Mouse (Mus musculus) CH12.LX (cell line): Measurements from ENCODE around the gene Fxyd3. TPM values are rescaled to one million over a fixed set of nuclear protein-coding genes. Genes with fewer than 3 reads are reported as not detected.

Experiments
- DNase-seq: peaks from one replicate; pipeline ENCODE4 v3.0.0-alpha.2; 2013; ENCODE audit errors: extremely low read depth
- H3K27ac ChIP-seq: 2 replicates; pipeline ENCODE4 v1.5.1; 2012; ENCODE audit warnings: low read depth, mild to moderate bottlenecking, control low read depth, moderate library complexity; ENCODE audit not compliant: insufficient read depth
- H3K27me3 ChIP-seq: replicated peaks from 2 replicates; pipeline ENCODE3; 2012; ENCODE audit warnings: inconsistent platforms
- H3K36me3 ChIP-seq, 2 experiments: replicated peaks in 1 of 2; 2 replicates each; pipeline versions ENCODE3 to v1.6.1; 2012; ENCODE audit warnings: inconsistent platforms in 1 of 2, low read length in 1 of 2, mild to moderate bottlenecking in 1 of 2, mixed read lengths in 1 of 2, moderate library complexity in 1 of 2; ENCODE audit not compliant: control insufficient read depth in 1 of 2, insufficient read depth in 1 of 2
- H3K4me1 ChIP-seq, 2 experiments: 2 replicates each; pipeline ENCODE4 v1.6.1; 2012; ENCODE audit warnings: inconsistent platforms in 1 of 2, moderate library complexity in 1 of 2; ENCODE audit not compliant: insufficient read depth in 2 of 2, control insufficient read depth in 1 of 2
- H3K4me2 ChIP-seq: 2 replicates; pipeline ENCODE4 v1.6.1; 2012; ENCODE audit warnings: low read depth, mild to moderate bottlenecking, control low read depth; ENCODE audit not compliant: poor library complexity, insufficient read depth, severe bottlenecking
- H3K4me3 ChIP-seq, 3 experiments: fragments of 150-350 bp in 1 of 3; sonication (generic) in 1 of 3; replicated peaks in 1 of 3; 2 replicates each; pipeline versions ENCODE3 to v1.5.1; 2011 to 2012; ENCODE audit warnings: low read depth in 2 of 3, low read length in 2 of 3, mild to moderate bottlenecking in 2 of 3, moderate library complexity in 2 of 3, control low read depth in 1 of 3, improper control_type of control experiment in 1 of 3, inconsistent platforms in 1 of 3, mixed read lengths in 1 of 3; ENCODE audit not compliant: poor library complexity in 1 of 3
- H3K79me2 ChIP-seq: replicated peaks from 2 replicates; pipeline ENCODE4 v1.6.1; 2012; ENCODE audit warnings: mild to moderate bottlenecking, moderate library complexity; ENCODE audit not compliant: control insufficient read depth, poor library complexity, insufficient read depth, severe bottlenecking; ENCODE audit errors: extremely low read depth
- H3K9ac ChIP-seq: 2 replicates; pipeline ENCODE4 v1.6.1; 2012; ENCODE audit warnings: low read depth, mild to moderate bottlenecking, control low read depth, moderate library complexity; ENCODE audit not compliant: insufficient read depth
- H3K9me3 ChIP-seq: replicated peaks from 2 replicates; pipeline ENCODE3; 2012; ENCODE audit warnings: low read length, inconsistent platforms, mixed read lengths
- CHD2 ChIP-seq: IDR thresholded peaks from 2 replicates; pipeline ENCODE4 v1.6.1; 2011; ENCODE audit warnings: low read length, improper control_type of control experiment
- CTCF ChIP-seq, 2 experiments: IDR thresholded peaks in 1 of 2; conservative IDR thresholded peaks in 1 of 2; 2 replicates each; pipeline ENCODE4 v1.5.1; 2011 to 2012; ENCODE audit warnings: low read depth in 2 of 2, low read length in 2 of 2, improper control_type of control experiment in 1 of 2, inconsistent platforms in 1 of 2, mild to moderate bottlenecking in 1 of 2, moderate library complexity in 1 of 2
- E2F4 ChIP-seq: IDR thresholded peaks from 2 replicates; pipeline ENCODE4 v1.6.1; 2011; ENCODE audit warnings: low read depth, low read length, improper control_type of control experiment; ENCODE audit not compliant: insufficient replicate concordance
- EP300 ChIP-seq: IDR thresholded peaks from 2 replicates; pipeline ENCODE4 v1.6.1; 2011; ENCODE audit warnings: low read length, improper control_type of control experiment
- ETS1 ChIP-seq: conservative IDR thresholded peaks from 2 replicates; pipeline ENCODE4 v1.6.1; 2012; ENCODE audit warnings: low read depth, mild to moderate bottlenecking, inconsistent platforms, low read length, improper control_type of control experiment, moderate library complexity
- GABPA ChIP-seq: IDR thresholded peaks from 2 replicates; pipeline ENCODE4 v1.6.1; 2012; ENCODE audit warnings: low read depth, low read length, improper control_type of control experiment, inconsistent platforms; ENCODE audit not compliant: insufficient replicate concordance
- HCFC1 ChIP-seq: IDR thresholded peaks from 2 replicates; pipeline ENCODE4 v1.6.1; 2012; ENCODE audit warnings: low read depth, mild to moderate bottlenecking, inconsistent platforms, low read length, improper control_type of control experiment
- MAFK ChIP-seq: IDR thresholded peaks from 2 replicates; pipeline ENCODE4 v1.6.1; 2011; ENCODE audit warnings: low read length, improper control_type of control experiment; ENCODE audit not compliant: insufficient replicate concordance
- MAZ ChIP-seq: IDR thresholded peaks from 2 replicates; pipeline ENCODE4 v1.6.1; 2012; ENCODE audit warnings: low read depth, mild to moderate bottlenecking, inconsistent platforms, low read length, improper control_type of control experiment, moderate library complexity
- NELFE ChIP-seq: IDR thresholded peaks from 2 replicates; pipeline ENCODE4 v1.6.1; 2011; ENCODE audit warnings: low read depth, low read length, improper control_type of control experiment
- NRF1 ChIP-seq: IDR thresholded peaks from 2 replicates; pipeline ENCODE4 v1.6.1; 2014; ENCODE audit warnings: low read depth, mild to moderate bottlenecking, inconsistent platforms, low read length, improper control_type of control experiment, moderate library complexity
- PAX5 ChIP-seq: IDR thresholded peaks from 2 replicates; pipeline ENCODE4 v1.6.1; 2012; ENCODE audit warnings: low read length, inconsistent platforms, mixed read lengths
- POLR2A ChIP-seq: IDR thresholded peaks from 2 replicates; pipeline ENCODE4 v1.6.1; 2011; ENCODE audit warnings: low read depth, mild to moderate bottlenecking, improper control_type of control experiment, low read length
- RCOR1 ChIP-seq: conservative IDR thresholded peaks from 2 replicates; pipeline ENCODE4 v1.6.1; 2012; ENCODE audit warnings: low read depth, mild to moderate bottlenecking, inconsistent platforms, low read length, improper control_type of control experiment
- SMC3 ChIP-seq: IDR thresholded peaks from 2 replicates; pipeline ENCODE4 v1.6.1; 2011; ENCODE audit warnings: low read depth, low read length, improper control_type of control experiment
- UBTF ChIP-seq: IDR thresholded peaks from 2 replicates; pipeline ENCODE4 v1.6.1; 2012; ENCODE audit warnings: low read depth, mild to moderate bottlenecking, inconsistent platforms, low read length, improper control_type of control experiment, moderate library complexity
- USF1 ChIP-seq: IDR thresholded peaks from 2 replicates; pipeline ENCODE4 v1.6.1; 2014; ENCODE audit warnings: low read depth, mild to moderate bottlenecking, inconsistent platforms, low read length, improper control_type of control experiment
- USF2 ChIP-seq: conservative IDR thresholded peaks from 2 replicates; pipeline ENCODE4 v1.6.1; 2011; ENCODE audit warnings: low read depth, low read length, improper control_type of control experiment
- ZC3H11A ChIP-seq: IDR thresholded peaks from 2 replicates; pipeline ENCODE4 v1.6.1; 2012; ENCODE audit warnings: low read depth, mild to moderate bottlenecking, inconsistent platforms, low read length, improper control_type of control experiment
- ZKSCAN1 ChIP-seq: IDR thresholded peaks from 2 replicates; pipeline ENCODE4 v1.6.1; 2012; ENCODE audit warnings: low read depth, inconsistent platforms, low read length, improper control_type of control experiment, borderline replicate concordance
- ZMIZ1 ChIP-seq: IDR thresholded peaks from 2 replicates; pipeline ENCODE4 v1.6.1; 2012; ENCODE audit warnings: low read depth, mild to moderate bottlenecking, inconsistent platforms, low read length, improper control_type of control experiment
- ZNF384 ChIP-seq: IDR thresholded peaks from 2 replicates; pipeline ENCODE4 v1.6.1; 2012; ENCODE audit warnings: low read depth, low read length, improper control_type of control experiment, inconsistent platforms
- dilution Hi-C: fragments of 300-500 bp; cut with MboI; formaldehyde crosslinking; loops from 2 replicates; pipeline ENCODE4 v1.14.3; 2020; ENCODE audit warnings: low sequenced_read_pairs; ENCODE audit not compliant: extremely low pct_unique_long_range_greater_than_20kb, extremely low pct_ligation_motif_present
- in situ Hi-C: fragments of 300-500 bp; cut with MboI; formaldehyde crosslinking; loops from 3 replicates; pipeline ENCODE4 v1.14.3; 2019; ENCODE audit warnings: low sequenced_read_pairs, low pct_ligation_motif_present, low pct_unique_long_range_greater_than_20kb, mixed read lengths
- polyA plus RNA-seq: library from polyadenylated mRNA; unstranded; fragments of >175 nt; gene quantifications from 2 replicates; pipeline ENCODE4 v1.2.1, GENCODE M21; 2012; ENCODE audit warnings: low read depth; ENCODE audit not compliant: insufficient read length
- total RNA-seq, 2 experiments: library from RNA; depleted of rRNA; stranded (reverse); fragments of 300-350 nt in 1 of 2; fragments of >200 nt in 1 of 2; gene quantifications; 2 replicates each; pipeline ENCODE4 v1.2.3; 2012 to 2014

Fxyd3 gene
- total and polyA plus RNA-seq, 3 experiments, result not detected

DNA sequence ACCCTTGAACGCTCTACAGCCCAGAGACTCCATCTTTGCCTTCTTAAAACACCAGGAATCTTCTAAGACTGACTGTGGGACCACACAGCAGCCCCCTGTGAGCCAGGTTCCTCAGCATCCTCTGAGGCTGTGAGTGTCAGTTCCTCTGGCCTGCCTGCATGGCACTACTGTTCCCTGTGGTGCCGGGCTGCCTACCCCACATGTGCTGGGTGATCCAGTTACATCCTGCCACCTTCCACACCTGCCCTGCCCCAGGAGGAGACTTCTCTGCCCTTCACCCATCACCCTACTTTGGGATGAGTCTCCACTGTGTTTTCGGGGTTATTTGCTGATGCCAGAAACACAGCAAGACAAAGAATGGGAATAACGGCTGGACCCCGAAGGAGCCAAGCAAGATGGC, 43.1 kb upstream of the Fxyd3 start:
- Histone ChIP-seq H3K36me3 (no peaks in the 10 kb centered on the region), H3K27me3 (no peaks in the 10 kb centered on the region), H3K9ac (no peak overlapping the region), H3K4me1 (peaks cover 8 to 30% of the 10 kb centered on the region in 2 experiments; a peak in 3 of 4 replicates), H3K4me3 (no peak overlapping the region), H3K27ac (no peak overlapping the region), H3K4me2 (no peak overlapping the region), H3K9me3 (no peaks in the 10 kb centered on the region), H3K79me2 (no peaks in the 10 kb centered on the region)
- TF ChIP-seq NRF1 (no peak), ZC3H11A (no peak), CHD2 (no peak), UBTF (no peak), MAZ (no peak), POLR2A (no peak), HCFC1 (no peak), GABPA (no peak), SMC3 (no peak), EP300 (no peak), ZKSCAN1 (no peak), CTCF (conservative IDR thresholded peaks at IDR 0.05 in 1 of 2, IDR thresholded peaks at IDR 0.05 in 1 of 2; ENCODE audit: low read depth in 2 of 2, low read length in 2 of 2) (no peak), E2F4 (no peak)
- dilution Hi-C loops, result no loop called here
- in situ Hi-C loops, result no loop called here
- DNase-seq, result no peak

DNA sequence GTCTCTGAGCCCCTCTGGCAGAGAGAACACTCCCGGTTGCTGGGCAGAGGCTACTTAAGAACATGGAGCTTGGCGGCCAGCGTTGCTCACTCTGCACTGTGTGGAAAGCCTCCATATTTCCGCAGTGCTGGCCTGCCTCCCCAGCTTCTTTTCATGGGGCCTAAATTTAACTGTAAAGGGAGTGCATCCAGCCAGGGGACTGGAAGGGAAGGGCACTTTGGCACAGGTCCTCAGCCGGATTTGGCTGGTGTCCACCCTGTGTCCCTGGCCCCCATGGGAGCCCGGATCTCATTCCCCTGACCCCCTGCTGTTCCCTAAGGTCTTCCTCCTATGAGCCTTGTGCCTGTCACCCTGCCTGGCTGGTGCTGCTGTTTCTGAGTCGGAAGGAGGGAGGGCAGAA, 42.0 kb upstream of the Fxyd3 start:
- Histone ChIP-seq H3K4me2 (no peak overlapping the region), H3K4me1 (peaks cover 17 to 33% of the 10 kb centered on the region in 2 experiments), H3K79me2 (no peaks in the 10 kb centered on the region)
- in situ Hi-C loops, result no loop called here
- TF ChIP-seq CTCF (conservative IDR thresholded peaks at IDR 0.05 in 1 of 2, IDR thresholded peaks at IDR 0.05 in 1 of 2; ENCODE audit: low read depth in 2 of 2, low read length in 2 of 2), result no peak
- TF ChIP-seq ZMIZ1, result no peak
- TF ChIP-seq ZNF384, result no peak
- no peak for TF ChIP-seq USF1
- no peak for TF ChIP-seq NRF1
- no peak for TF ChIP-seq CHD2
- TF ChIP-seq PAX5, result no peak
- no peak for TF ChIP-seq ETS1
- no peak for TF ChIP-seq MAZ
- no peak for TF ChIP-seq USF2
- no peak for TF ChIP-seq NELFE
- TF ChIP-seq RCOR1, result no peak
- TF ChIP-seq MAFK, result no peak
- TF ChIP-seq E2F4, result no peak
- TF ChIP-seq, all 38 proteins: peak for 0
- no peaks in the 10 kb centered on the region for H3K27me3 ChIP-seq
- H3K9me3 ChIP-seq, result no peaks in the 10 kb centered on the region
- dilution Hi-C loops, result no loop called here
- no peaks in the 10 kb centered on the region for H3K36me3 ChIP-seq
- DNase-seq, result no peak
- H3K27ac ChIP-seq, result no peak overlapping the region
- no peak overlapping the region for H3K9ac ChIP-seq
- H3K4me3 ChIP-seq, result no peak overlapping the region
